Mouse (Mus musculus): ENCODE measurements around the gene Ybx3. TPM values are rescaled to one million over a fixed set of nuclear protein-coding genes. Genes with fewer than 3 reads are reported as not detected.

The Ybx3 gene
- polyA plus RNA-seq, 1 experiment from 2014 or later, result 33.8 TPM

DNA sequence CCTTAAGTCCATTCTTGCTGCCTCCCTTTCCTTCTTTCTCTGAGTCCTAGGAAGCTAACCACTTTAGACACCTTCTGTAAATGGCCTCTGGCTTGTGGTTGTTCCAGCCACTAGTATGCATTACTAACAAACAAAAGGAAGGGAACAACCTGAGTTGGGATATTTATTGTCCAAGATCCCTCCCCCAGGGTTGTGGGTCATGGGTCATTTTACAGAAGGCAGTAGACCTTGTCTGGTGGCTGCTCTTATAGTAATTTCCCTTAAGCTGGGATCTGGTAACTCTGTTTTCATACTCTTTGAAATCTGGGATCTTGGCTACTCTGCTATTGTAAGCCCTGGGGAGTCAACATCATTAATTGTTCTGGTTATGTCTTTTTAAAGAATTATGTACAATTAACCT lies 18.7 kb upstream of the Ybx3 start:
- no peak for ATAC-seq
- Histone ChIP-seq H3K27me3 (replicated peaks; ENCODE audit: control insufficient read depth, insufficient read depth, low read length) (no peaks in the 10 kb centered on the region), H3K36me3 (ENCODE audit: control insufficient read depth, insufficient read depth, low read length) (no peaks in the 10 kb centered on the region), H3K4me3 (ENCODE audit: low read length) (no peak overlapping the region), H3K9ac (ENCODE audit: low read depth, low read length) (no peak overlapping the region), H3K27ac (ENCODE audit: low read length) (no peak overlapping the region), H3K4me2 (ENCODE audit: low read depth, low read length) (no peak overlapping the region), H3K4me1 (ENCODE audit: control insufficient read depth, insufficient read depth, low read length) (no peaks in the 10 kb centered on the region; the same call in 1 of the 2 replicates), H3K9me3 (ENCODE audit: control insufficient read depth, low read length) (no peaks in the 10 kb centered on the region)

DNA sequence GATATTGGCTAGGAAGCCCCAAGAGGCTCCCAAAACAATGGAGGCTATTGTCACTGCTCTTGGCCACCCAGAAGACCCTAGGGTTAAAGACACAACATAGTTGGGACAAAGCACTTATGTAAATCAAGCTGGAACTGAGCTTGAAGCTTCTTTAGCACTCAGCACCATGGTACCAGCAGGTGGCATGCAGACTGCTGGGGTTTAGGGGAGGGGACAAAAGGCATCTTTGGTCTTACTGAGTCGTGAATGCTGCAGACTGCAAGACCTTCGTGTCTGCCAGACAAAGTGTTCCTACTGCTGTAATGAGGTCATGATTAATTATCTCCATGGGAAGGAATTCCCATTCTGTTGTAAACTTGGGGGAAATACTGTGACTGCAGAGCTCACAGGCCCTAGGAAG lies 17.6 kb upstream of the Ybx3 start:
- Histone ChIP-seq H3K9me3 (ENCODE audit: control insufficient read depth, low read length) (no peaks in the 10 kb centered on the region), H3K4me2 (ENCODE audit: low read depth, low read length) (no peak overlapping the region), H3K4me1 (ENCODE audit: control insufficient read depth, insufficient read depth, low read length) (no peaks in the 10 kb centered on the region; the same call in 1 of the 2 replicates), H3K27ac (ENCODE audit: low read length) (no peak overlapping the region), H3K27me3 (replicated peaks; ENCODE audit: control insufficient read depth, insufficient read depth, low read length) (no peaks in the 10 kb centered on the region), H3K9ac (ENCODE audit: low read depth, low read length) (no peak overlapping the region), H3K4me3 (ENCODE audit: low read length) (no peak overlapping the region), H3K36me3 (ENCODE audit: control insufficient read depth, insufficient read depth, low read length) (no peaks in the 10 kb centered on the region)
- WGBS, result 7% methylated on average over 2 of the region's 2 CpGs
- ATAC-seq, result no peak

DNA sequence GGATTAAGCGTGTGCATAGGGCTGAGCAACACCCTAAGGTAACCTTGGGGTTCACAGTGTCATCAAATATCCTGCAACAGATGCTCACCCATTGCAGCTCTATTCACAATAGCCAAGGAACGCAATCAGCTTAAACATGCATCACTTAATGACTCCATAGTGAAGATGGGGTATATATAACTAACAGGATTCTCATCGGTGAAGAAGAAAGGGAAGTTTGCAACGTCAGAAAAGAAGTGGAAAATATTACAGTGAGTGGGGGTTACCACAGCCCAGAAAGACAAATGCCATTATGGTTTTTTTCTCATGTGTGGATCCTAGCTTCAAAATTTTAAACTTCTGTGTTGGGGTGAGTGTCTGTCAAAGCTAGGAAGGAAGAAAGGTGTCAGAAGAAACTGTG lies 16.9 kb upstream of the Ybx3 start:
- Histone ChIP-seq H3K27me3 (replicated peaks; ENCODE audit: control insufficient read depth, insufficient read depth, low read length) (no peaks in the 10 kb centered on the region), H3K4me1 (ENCODE audit: control insufficient read depth, insufficient read depth, low read length) (no peaks in the 10 kb centered on the region; the same call in 1 of the 2 replicates), H3K9me3 (ENCODE audit: control insufficient read depth, low read length) (no peaks in the 10 kb centered on the region), H3K9ac (ENCODE audit: low read depth, low read length) (no peak overlapping the region), H3K4me2 (ENCODE audit: low read depth, low read length) (no peak overlapping the region), H3K27ac (ENCODE audit: low read length) (no peak overlapping the region), H3K36me3 (ENCODE audit: control insufficient read depth, insufficient read depth, low read length) (no peaks in the 10 kb centered on the region), H3K4me3 (ENCODE audit: low read length) (no peak overlapping the region)
- WGBS, result 88% methylated on average over 4 of the region's 4 CpGs
- ATAC-seq, result no peak

DNA sequence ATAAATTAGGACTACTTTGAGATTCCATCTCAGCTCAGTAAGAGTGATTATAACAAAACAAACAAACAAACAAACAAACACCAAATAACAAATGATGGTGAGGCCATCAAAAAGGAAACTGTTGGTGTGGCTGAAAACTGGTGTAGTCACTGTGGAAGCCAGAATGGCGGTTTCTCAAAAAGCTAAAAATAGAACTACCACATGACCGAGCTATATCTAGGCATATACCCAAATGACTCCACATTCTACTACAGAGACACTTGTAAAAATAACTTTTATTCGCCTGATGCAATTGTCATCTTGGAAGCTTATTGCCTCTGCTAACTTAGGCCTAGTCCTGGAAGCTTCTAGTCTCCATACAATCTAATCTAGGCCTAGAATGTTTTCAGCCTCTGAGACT lies 16.0 kb upstream of the Ybx3 start:
- no peak overlapping the region for H3K27ac ChIP-seq (ENCODE audit: low read length)
- no peak overlapping the region for H3K4me2 ChIP-seq (ENCODE audit: low read depth, low read length)
- no peaks in the 10 kb centered on the region for H3K27me3 ChIP-seq (replicated peaks; ENCODE audit: control insufficient read depth, insufficient read depth, low read length)
- H3K36me3 ChIP-seq (ENCODE audit: control insufficient read depth, insufficient read depth, low read length), result no peaks in the 10 kb centered on the region
- no peak for ATAC-seq
- H3K9me3 ChIP-seq (ENCODE audit: control insufficient read depth, low read length), result no peaks in the 10 kb centered on the region
- no peak overlapping the region for H3K4me3 ChIP-seq (ENCODE audit: low read length)
- 81% methylated on average over 3 of the region's 3 CpGs for WGBS
- no peaks in the 10 kb centered on the region; the same call in 1 of the 2 replicates for H3K4me1 ChIP-seq (ENCODE audit: control insufficient read depth, insufficient read depth, low read length)
- no peak overlapping the region for H3K9ac ChIP-seq (ENCODE audit: low read depth, low read length)

DNA sequence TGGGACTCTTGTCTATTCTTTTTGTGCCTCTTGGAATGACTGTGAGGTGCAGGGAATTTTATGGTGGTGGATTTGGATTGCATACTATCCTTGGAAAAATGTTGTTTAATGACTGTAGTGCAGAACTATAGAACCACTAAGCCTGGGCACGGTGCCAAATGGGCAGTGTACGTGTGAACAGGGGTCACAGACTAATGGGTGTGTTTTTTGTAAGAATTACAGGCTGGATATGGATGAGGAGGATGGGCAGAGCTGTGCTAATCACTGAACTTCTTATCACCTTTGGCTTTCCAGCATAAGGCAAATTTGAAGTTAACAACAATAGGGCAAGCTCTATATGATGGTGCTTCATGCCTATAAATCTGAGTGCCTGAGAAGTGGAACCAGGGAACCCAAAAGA lies 14.8 kb upstream of the Ybx3 start:
- ATAC-seq, result peak; percentile 93
- 44% methylated on average over 2 of the region's 2 CpGs for WGBS
- Histone ChIP-seq H3K27ac (ENCODE audit: low read length) (no peak overlapping the region), H3K4me1 (ENCODE audit: control insufficient read depth, insufficient read depth, low read length) (no peaks in the 10 kb centered on the region; the same call in 1 of the 2 replicates), H3K9me3 (ENCODE audit: control insufficient read depth, low read length) (no peaks in the 10 kb centered on the region), H3K9ac (ENCODE audit: low read depth, low read length) (no peak overlapping the region), H3K4me2 (ENCODE audit: low read depth, low read length) (no peak overlapping the region), H3K27me3 (replicated peaks; ENCODE audit: control insufficient read depth, insufficient read depth, low read length) (no peaks in the 10 kb centered on the region), H3K4me3 (ENCODE audit: low read length) (no peak overlapping the region), H3K36me3 (ENCODE audit: control insufficient read depth, insufficient read depth, low read length) (no peaks in the 10 kb centered on the region)

DNA sequence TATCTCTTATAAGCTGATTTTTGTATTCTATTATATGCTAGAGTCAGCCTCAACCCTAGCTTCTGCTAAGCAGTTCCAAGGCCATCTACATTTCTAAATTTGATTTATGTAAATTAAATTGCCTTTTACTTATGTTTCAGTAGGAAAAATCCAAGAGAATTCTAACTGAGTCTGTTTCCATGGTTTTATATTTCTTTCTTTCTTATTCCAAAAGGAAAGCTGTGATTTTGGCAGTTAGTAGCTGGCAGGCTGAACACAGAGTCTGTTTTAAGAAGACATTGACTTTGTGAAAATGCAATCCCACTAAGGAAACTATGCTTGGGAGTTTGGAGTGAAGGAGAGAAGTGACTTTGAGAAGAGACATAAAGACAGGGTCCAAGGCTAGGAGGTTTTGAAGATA lies 14.3 kb upstream of the Ybx3 start:
- H3K4me3 ChIP-seq (ENCODE audit: low read length), result no peak overlapping the region
- H3K9ac ChIP-seq (ENCODE audit: low read depth, low read length), result no peak overlapping the region
- no peak for ATAC-seq
- H3K27ac ChIP-seq (ENCODE audit: low read length), result no peak overlapping the region
- H3K36me3 ChIP-seq (ENCODE audit: control insufficient read depth, insufficient read depth, low read length), result no peaks in the 10 kb centered on the region
- H3K4me1 ChIP-seq (ENCODE audit: control insufficient read depth, insufficient read depth, low read length), result no peaks in the 10 kb centered on the region; the same call in 1 of the 2 replicates
- H3K27me3 ChIP-seq (replicated peaks; ENCODE audit: control insufficient read depth, insufficient read depth, low read length), result no peaks in the 10 kb centered on the region
- H3K9me3 ChIP-seq (ENCODE audit: control insufficient read depth, low read length), result no peaks in the 10 kb centered on the region
- H3K4me2 ChIP-seq (ENCODE audit: low read depth, low read length), result no peak overlapping the region

DNA sequence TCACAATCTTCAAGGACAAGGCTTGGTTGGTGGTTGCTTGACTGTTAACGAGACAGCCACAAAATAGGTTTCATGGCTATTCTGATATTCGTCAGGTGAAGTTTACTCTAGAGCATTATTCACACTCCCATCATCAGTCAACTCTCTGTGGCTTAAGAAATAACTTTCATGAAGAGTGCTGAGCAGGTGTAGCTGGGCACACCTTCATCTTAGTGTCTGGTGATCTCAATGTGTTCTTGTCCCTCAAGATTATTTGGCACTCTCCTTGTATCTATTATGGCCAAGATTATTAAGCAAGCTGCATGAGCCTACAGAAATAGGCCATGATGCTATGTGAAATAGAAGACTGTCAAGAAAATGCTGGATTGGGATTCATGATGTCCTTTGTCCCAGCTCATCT lies 13.0 kb upstream of the Ybx3 start:
- Histone ChIP-seq H3K4me1 (ENCODE audit: control insufficient read depth, insufficient read depth, low read length) (peaks cover 2% of the 10 kb centered on the region; the same call in 1 of the 2 replicates), H3K36me3 (ENCODE audit: control insufficient read depth, insufficient read depth, low read length) (no peaks in the 10 kb centered on the region), H3K4me2 (ENCODE audit: low read depth, low read length) (no peak overlapping the region), H3K9me3 (ENCODE audit: control insufficient read depth, low read length) (no peaks in the 10 kb centered on the region), H3K9ac (ENCODE audit: low read depth, low read length) (no peak overlapping the region), H3K4me3 (ENCODE audit: low read length) (no peak overlapping the region), H3K27me3 (replicated peaks; ENCODE audit: control insufficient read depth, insufficient read depth, low read length) (no peaks in the 10 kb centered on the region), H3K27ac (ENCODE audit: low read length) (no peak overlapping the region)
- WGBS, result 91% methylated on average over 2 of the region's 2 CpGs
- no peak for ATAC-seq

DNA sequence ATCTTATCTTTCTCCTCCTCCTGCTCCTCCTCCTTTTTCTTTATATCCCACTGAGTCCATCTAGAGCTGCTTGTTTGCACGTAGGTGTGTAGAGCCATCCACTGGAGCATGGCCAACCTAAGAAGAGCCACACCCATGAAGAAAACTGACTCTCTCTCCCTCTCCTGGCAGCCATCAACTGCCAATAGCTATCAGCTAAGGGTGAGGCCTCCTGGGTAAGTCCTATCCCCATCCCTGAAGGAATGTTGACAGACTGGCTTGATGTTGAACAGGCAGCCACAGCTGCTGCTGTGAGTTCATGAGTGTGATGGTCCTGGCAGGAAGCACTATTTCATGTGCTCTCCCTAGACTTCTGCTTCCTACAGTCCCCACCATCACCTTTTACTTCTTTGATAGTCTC lies 8.4 kb upstream of the Ybx3 start:
- H3K27me3 ChIP-seq (replicated peaks; ENCODE audit: control insufficient read depth, insufficient read depth, low read length), result no peaks in the 10 kb centered on the region
- WGBS, result 8% methylated on average over 1 of the region's 1 CpGs
- H3K27ac ChIP-seq (ENCODE audit: low read length), result no peak overlapping the region
- H3K9ac ChIP-seq (ENCODE audit: low read depth, low read length), result no peak overlapping the region
- H3K9me3 ChIP-seq (ENCODE audit: control insufficient read depth, low read length), result no peaks in the 10 kb centered on the region
- no peak overlapping the region for H3K4me3 ChIP-seq (ENCODE audit: low read length)
- H3K4me2 ChIP-seq (ENCODE audit: low read depth, low read length), result no peak overlapping the region
- peak; percentile 90 for ATAC-seq
- H3K36me3 ChIP-seq (ENCODE audit: control insufficient read depth, insufficient read depth, low read length), result no peaks in the 10 kb centered on the region
- peaks cover 2% of the 10 kb centered on the region; the same call in 1 of the 2 replicates for H3K4me1 ChIP-seq (ENCODE audit: control insufficient read depth, insufficient read depth, low read length)

DNA sequence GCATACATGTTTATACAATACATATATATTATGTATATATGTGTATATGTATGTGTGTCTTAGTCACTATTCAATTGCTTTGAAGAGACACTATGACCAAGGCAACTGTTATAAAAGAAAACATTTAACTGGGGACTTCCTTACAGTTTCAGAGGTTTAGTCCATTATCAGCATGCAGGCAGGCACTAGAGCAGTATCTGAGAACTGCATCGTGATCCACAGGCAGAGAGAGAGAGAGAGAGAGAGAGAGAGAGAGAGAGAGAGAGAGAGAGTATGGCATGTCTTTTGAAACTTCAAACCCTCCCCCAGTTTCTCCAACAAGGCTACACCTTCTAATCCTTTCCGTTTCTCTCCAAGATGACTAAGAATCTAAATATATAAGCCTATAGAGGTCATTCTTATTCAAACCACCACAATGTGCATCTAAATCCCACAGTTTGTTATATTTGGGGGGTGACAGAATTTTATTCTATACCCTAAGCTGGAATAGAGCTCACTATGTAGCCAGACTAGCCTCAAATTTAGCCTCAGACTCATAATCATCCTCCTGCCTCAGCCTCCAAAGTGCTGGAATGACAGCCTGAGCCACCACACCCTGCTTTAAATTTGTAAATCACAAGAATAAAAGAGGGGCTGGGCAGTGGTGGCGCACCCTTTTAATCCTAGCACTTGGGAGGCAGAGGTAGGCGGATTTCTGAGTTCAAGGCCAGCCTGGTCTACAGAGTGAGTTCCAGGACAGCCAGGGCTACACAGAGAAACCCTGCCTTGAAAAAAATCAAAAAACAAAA lies 5.8 kb upstream of the Ybx3 start:
- no peaks in the 10 kb centered on the region for H3K36me3 ChIP-seq (ENCODE audit: control insufficient read depth, insufficient read depth, low read length)
- no peak overlapping the region for H3K4me3 ChIP-seq (ENCODE audit: low read length)
- H3K9ac ChIP-seq (ENCODE audit: low read depth, low read length), result no peak overlapping the region
- no peak overlapping the region for H3K27ac ChIP-seq (ENCODE audit: low read length)
- H3K27me3 ChIP-seq (replicated peaks; ENCODE audit: control insufficient read depth, insufficient read depth, low read length), result no peaks in the 10 kb centered on the region
- no peak for ATAC-seq
- H3K4me1 ChIP-seq (ENCODE audit: control insufficient read depth, insufficient read depth, low read length), result peaks cover 2% of the 10 kb centered on the region; the same call in 1 of the 2 replicates
- no peak overlapping the region for H3K4me2 ChIP-seq (ENCODE audit: low read depth, low read length)
- 76% methylated on average over 4 of the region's 4 CpGs for WGBS
- no peaks in the 10 kb centered on the region for H3K9me3 ChIP-seq (ENCODE audit: control insufficient read depth, low read length)

All from intestine, embryonic 16.5 days (tissue).